In genomic region chr13:24279762-24280438, GRCm38 (mm10) we compare ENCODE assay signal across 8 mouse cellular contexts. TPM values are rescaled to one million over a fixed set of nuclear protein-coding genes. Genes with fewer than 3 reads are reported as not detected.
A peak's percentile ranks its signal among the peaks of the same experiment; 100 is the strongest.
DNase-seq lines count a peak whose midpoint lies in the region; ATAC-seq lines count a peak whose summit lies in the region.

No protein-coding gene starts in this region.

- no peaks in the 10 kb centered on the region for H3K9me3 ChIP-seq in embryonic facial prominence, embryonic 12.5 days
- no peaks in the 10 kb centered on the region for H3K9me3 ChIP-seq in intestine, embryonic 14.5 days (ENCODE audit: control insufficient read depth, low read length)
- no peaks in the 10 kb centered on the region for H3K9me3 ChIP-seq in liver, embryonic 16.5 days (replicated peaks; ENCODE audit: control insufficient read depth, low read length)

- peak overlapping the region; percentile 88 for H3K4me2 ChIP-seq in embryonic facial prominence, embryonic 12.5 days (replicated peaks)
- peak overlapping the region; percentile 82 for H3K4me2 ChIP-seq in intestine, embryonic 14.5 days (ENCODE audit: low read length)
- H3K4me2 ChIP-seq in liver, embryonic 16.5 days (ENCODE audit: low read depth, low read length), result peak overlapping the region; percentile 63

- H3K27ac ChIP-seq in embryonic facial prominence, embryonic 12.5 days, result 0 out of 2 replicates have a peak overlapping the region, but pooled peaks have one; percentile 91
- H3K27ac ChIP-seq in intestine, embryonic 14.5 days (ENCODE audit: low read depth), result peak overlapping the region; percentile 87
- H3K27ac ChIP-seq in liver, embryonic 16.5 days (ENCODE audit: low read length), result no peak overlapping the region

- DNase-seq in 3134 (ENCODE audit: extremely low read depth, insufficient read length, low spot score) (peak; percentile 55), NIH3T3 (ENCODE audit: low read depth) (peak; percentile 53), MN1 (ENCODE audit: low spot score) (no peak)
- DNase-seq in intestine, embryonic 14.5 days (ENCODE audit: low spot score), result peak; percentile 78
- DNase-seq in retina, postnatal 1 day, result peak; percentile 21
- no peak for DNase-seq in T-cell, adult 2 months (ENCODE audit: low spot score)

- peak overlapping the region; percentile 69 for H3K9ac ChIP-seq in embryonic facial prominence, embryonic 12.5 days
- peak overlapping the region; percentile 76 for H3K9ac ChIP-seq in intestine, embryonic 14.5 days (ENCODE audit: low read length)
- no peak overlapping the region for H3K9ac ChIP-seq in liver, embryonic 16.5 days (ENCODE audit: low read depth, low read length)

- peak overlapping the region; percentile 73 for H3K4me3 ChIP-seq in embryonic facial prominence, embryonic 12.5 days
- peak overlapping the region; percentile 70 for H3K4me3 ChIP-seq in intestine, embryonic 14.5 days (ENCODE audit: low read depth, low read length)
- H3K4me3 ChIP-seq in liver, embryonic 16.5 days (ENCODE audit: low read depth, low read length), result peak overlapping the region; percentile 67

- no peaks in the 10 kb centered on the region for H3K36me3 ChIP-seq in embryonic facial prominence, embryonic 12.5 days
- no peaks in the 10 kb centered on the region for H3K36me3 ChIP-seq in intestine, embryonic 14.5 days (ENCODE audit: control insufficient read depth, insufficient read depth, low read length)
- H3K36me3 ChIP-seq in liver, embryonic 16.5 days (ENCODE audit: control insufficient read depth, insufficient read depth), result no peaks in the 10 kb centered on the region

- H3K27me3 ChIP-seq in embryonic facial prominence, embryonic 12.5 days, result no peaks in the 10 kb centered on the region
- H3K27me3 ChIP-seq in intestine, embryonic 14.5 days (replicated peaks; ENCODE audit: control insufficient read depth, insufficient read depth, low read length), result no peaks in the 10 kb centered on the region
- peaks cover 32% of the 10 kb centered on the region for H3K27me3 ChIP-seq in liver, embryonic 16.5 days (ENCODE audit: control insufficient read depth, insufficient read depth, low read depth, low read length)

- WGBS in embryonic facial prominence, embryonic 12.5 days, result 1% methylated on average over 21 of the region's 21 CpGs
- 1% methylated on average over 21 of the region's 21 CpGs for WGBS in intestine, embryonic 14.5 days
- WGBS in liver, embryonic 16.5 days (ENCODE audit: insufficient replicate concordance), result 7% methylated on average over 20 of the region's 21 CpGs

- ATAC-seq in embryonic facial prominence, embryonic 12.5 days (ENCODE audit: insufficient number of reproducible peaks, insufficient read depth, low FRiP score, low TSS enrichment), result no peak
- ATAC-seq in intestine, embryonic 14.5 days (replicated peaks; ENCODE audit: low FRiP score, low TSS enrichment, low read depth), result peak; percentile 63
- no peak for ATAC-seq in liver, embryonic 16.5 days (ENCODE audit: low read depth)

- peaks cover 16% of the 10 kb centered on the region; the same call in 1 of the 2 replicates for H3K4me1 ChIP-seq in embryonic facial prominence, embryonic 12.5 days
- H3K4me1 ChIP-seq in intestine, embryonic 14.5 days (replicated peaks; ENCODE audit: control insufficient read depth, insufficient read depth, low read length), result peaks cover 5% of the 10 kb centered on the region; the same call in 1 of the 2 replicates
- H3K4me1 ChIP-seq in liver, embryonic 16.5 days (ENCODE audit: control insufficient read depth, low read depth, low read length), result no peaks in the 10 kb centered on the region

RNA-seq across cellular contexts. Expression of gene Carmil1, which starts 0.7 kb away (rescaled TPM):
- polyA plus RNA-seq in embryonic facial prominence, embryonic 12.5 days (2016; fragmentation: Nextera tagmentation; extraction: Ambion mirVana), result 37.5 and 40.1 TPM in 2 replicates
- 43.5 and 43.7 TPM in 2 replicates for polyA plus RNA-seq in intestine, embryonic 14.5 days (2014; fragmentation: Nextera tagmentation; extraction: Ambion mirVana)
- polyA plus RNA-seq in liver, embryonic 16.5 days (2015; fragmentation: Nextera tagmentation; extraction: Ambion mirVana), result 4.3 and 5.4 TPM in 2 replicates

RNA-seq across cellular contexts. Expression of gene Cmah, which starts 47.3 kb away (rescaled TPM):
- polyA plus RNA-seq in embryonic facial prominence, embryonic 12.5 days (2016; fragmentation: Nextera tagmentation; extraction: Ambion mirVana), result 0.24 TPM in 2 replicates
- 0.23 and 0.58 TPM in 2 replicates for polyA plus RNA-seq in intestine, embryonic 14.5 days (2014; fragmentation: Nextera tagmentation; extraction: Ambion mirVana)
- polyA plus RNA-seq in liver, embryonic 16.5 days (2015; fragmentation: Nextera tagmentation; extraction: Ambion mirVana), result 1.1 and 1.6 TPM in 2 replicates

Comparison
In these comparisons a context has a peak if more than half of its experiments do, and no peak if none do; other contexts are left out.
1. DNase-seq: peak in 3134 (single experiment), NIH3T3 (single experiment), intestine, embryonic 14.5 days (single experiment) and retina, postnatal 1 day (single experiment); none in T-cell, adult 2 months (single experiment) and MN1 (single experiment).
2. Peak in every context shown above with its lines, with median percentiles within 50 percentile points of each other: H3K4me2 ChIP-seq and H3K4me3 ChIP-seq.